Mouse (Mus musculus): Measurements from ENCODE around the gene G430095P16Rik. TPM values are rescaled to one million over a fixed set of nuclear protein-coding genes. Genes with fewer than 3 reads are reported as not detected.

The G430095P16Rik gene
- polyA plus RNA-seq, 1 experiment from 2014 or later: 0.89 TPM

- WGBS: 13% methylated on average over 10 of the region's 10 CpGs
- Histone ChIP-seq H3K36me3 (ENCODE audit: control insufficient read depth, insufficient read depth, low read length) (no peaks in the 10 kb centered on the region), H3K9me3 (ENCODE audit: control insufficient read depth, low read length) (no peaks in the 10 kb centered on the region), H3K27me3 (replicated peaks; ENCODE audit: control insufficient read depth, insufficient read depth, low read length) (peaks cover 34% of the 10 kb centered on the region), H3K27ac (ENCODE audit: low read depth, low read length) (peak overlapping the region; percentile 80), H3K9ac (ENCODE audit: low read depth, low read length) (peak overlapping the region; percentile 5; the same call in 1 of the 2 replicates), H3K4me1 (ENCODE audit: control insufficient read depth, insufficient read depth, low read depth, low read length) (peaks cover 72% of the 10 kb centered on the region), H3K4me2 (ENCODE audit: low read length) (peak overlapping the region; percentile 13; the same call in 1 of the 2 replicates), H3K4me3 (ENCODE audit: low read length) (no peak overlapping the region)
- ATAC-seq: no peak
Measured at GRCm38 (mm10) chr8:84743054-84743415, 20.2 kb downstream of the G430095P16Rik start.

- peak; percentile 71 for ATAC-seq
- Histone ChIP-seq H3K36me3 (ENCODE audit: control insufficient read depth, insufficient read depth, low read length) (no peaks in the 10 kb centered on the region), H3K4me3 (ENCODE audit: low read length) (no peak overlapping the region), H3K9ac (ENCODE audit: low read depth, low read length) (peak overlapping the region; percentile 27; the same call in 1 of the 2 replicates), H3K27ac (ENCODE audit: low read depth, low read length) (peak overlapping the region; percentile 80), H3K9me3 (ENCODE audit: control insufficient read depth, low read length) (no peaks in the 10 kb centered on the region), H3K4me1 (ENCODE audit: control insufficient read depth, insufficient read depth, low read depth, low read length) (peaks cover 65% of the 10 kb centered on the region), H3K27me3 (replicated peaks; ENCODE audit: control insufficient read depth, insufficient read depth, low read length) (peaks cover 30% of the 10 kb centered on the region), H3K4me2 (ENCODE audit: low read length) (no peak overlapping the region)
- 5% methylated on average over 15 of the region's 17 CpGs for WGBS
Measured at GRCm38 (mm10) chr8:84743517-84744420, 21.0 kb downstream of the G430095P16Rik start.

DNA sequence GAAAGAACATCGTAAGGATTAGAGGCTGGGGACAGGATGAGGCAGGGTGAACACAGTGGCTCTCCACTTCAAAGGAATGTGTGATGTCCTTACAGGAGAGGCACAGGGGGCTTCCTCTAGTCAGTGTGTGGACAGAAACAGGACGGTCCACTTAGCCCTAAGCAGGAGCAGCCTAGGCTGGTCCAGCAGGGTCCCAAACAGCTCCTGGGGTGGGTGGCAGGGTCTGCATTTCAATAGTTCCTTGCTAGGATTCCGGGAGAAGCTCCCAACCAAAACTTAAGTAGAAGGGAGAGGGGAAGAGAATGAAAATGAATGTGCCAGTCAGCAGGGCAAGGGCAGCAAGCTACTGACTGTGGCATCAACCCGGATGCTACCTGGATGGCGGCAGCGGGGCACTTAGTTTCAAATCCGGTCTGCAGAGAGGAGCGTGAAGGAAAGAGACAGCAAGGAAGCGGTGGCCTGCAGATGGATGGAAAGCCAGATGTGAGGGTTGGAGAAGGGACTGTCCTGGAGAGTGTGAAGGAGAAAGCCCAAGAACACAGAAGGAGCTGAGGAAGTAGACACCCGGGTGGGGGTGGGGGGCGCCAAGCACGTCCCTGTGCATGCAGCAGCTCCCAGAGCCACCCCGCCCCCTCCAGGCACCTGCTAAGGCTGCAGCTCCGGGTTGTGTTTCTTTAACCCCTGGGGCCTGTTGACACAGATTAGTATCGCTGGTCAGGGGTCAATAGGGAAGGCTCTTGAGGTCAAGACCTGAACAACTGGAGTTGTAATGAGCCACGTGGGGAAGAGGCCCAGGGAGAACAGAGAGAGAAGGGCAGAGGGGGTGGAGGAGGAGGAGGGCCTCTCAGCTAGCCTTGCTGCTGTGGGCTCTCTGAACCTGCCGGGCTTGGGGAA, 22.5 kb downstream of the G430095P16Rik start:
- H3K4me2 ChIP-seq (ENCODE audit: low read length): no peak overlapping the region
- H3K4me1 ChIP-seq (ENCODE audit: control insufficient read depth, insufficient read depth, low read depth, low read length): peaks cover 57% of the 10 kb centered on the region
- no peaks in the 10 kb centered on the region for H3K9me3 ChIP-seq (ENCODE audit: control insufficient read depth, low read length)
- ATAC-seq: no peak
- 9% methylated on average over 17 of the region's 17 CpGs for WGBS
- H3K4me3 ChIP-seq (ENCODE audit: low read length): no peak overlapping the region
- H3K36me3 ChIP-seq (ENCODE audit: control insufficient read depth, insufficient read depth, low read length): no peaks in the 10 kb centered on the region
- peak overlapping the region; percentile 80 for H3K27ac ChIP-seq (ENCODE audit: low read depth, low read length)
- peak overlapping the region; percentile 31 for H3K9ac ChIP-seq (ENCODE audit: low read depth, low read length)
- peaks cover 29% of the 10 kb centered on the region for H3K27me3 ChIP-seq (replicated peaks; ENCODE audit: control insufficient read depth, insufficient read depth, low read length)

DNA sequence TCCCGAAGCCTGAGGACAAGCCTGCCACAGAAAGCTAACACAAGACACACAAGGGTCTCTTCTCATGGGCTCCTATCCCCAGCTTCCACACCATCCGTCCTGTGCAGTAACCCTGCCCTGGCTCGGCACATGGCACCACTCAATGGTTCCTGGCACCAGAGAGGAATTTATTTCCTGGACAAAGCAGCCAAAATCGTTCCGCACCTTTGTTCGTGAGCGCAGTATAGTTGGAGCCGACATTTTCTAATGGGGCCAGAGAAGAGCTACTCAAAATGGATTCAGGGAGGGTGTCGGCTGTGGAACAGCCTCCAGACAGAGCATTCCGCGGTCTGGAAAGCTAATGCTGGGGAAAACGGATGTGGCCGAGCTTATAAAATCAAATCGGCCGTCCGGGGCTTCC, 26.7 kb downstream of the G430095P16Rik start:
- Histone ChIP-seq H3K27ac (ENCODE audit: low read depth, low read length) (peak overlapping the region; percentile 55), H3K4me3 (ENCODE audit: low read length) (no peak overlapping the region), H3K4me1 (ENCODE audit: control insufficient read depth, insufficient read depth, low read depth, low read length) (peaks cover 31% of the 10 kb centered on the region), H3K9me3 (ENCODE audit: control insufficient read depth, low read length) (no peaks in the 10 kb centered on the region), H3K27me3 (replicated peaks; ENCODE audit: control insufficient read depth, insufficient read depth, low read length) (peaks cover 31% of the 10 kb centered on the region), H3K9ac (ENCODE audit: low read depth, low read length) (0 out of 2 replicates have a peak overlapping the region, but pooled peaks have one; percentile 6), H3K4me2 (ENCODE audit: low read length) (no peak overlapping the region; the same call in 1 of the 2 replicates), H3K36me3 (ENCODE audit: control insufficient read depth, insufficient read depth, low read length) (no peaks in the 10 kb centered on the region)
- WGBS: 57% methylated on average over 16 of the region's 16 CpGs
- no peak for ATAC-seq

DNA sequence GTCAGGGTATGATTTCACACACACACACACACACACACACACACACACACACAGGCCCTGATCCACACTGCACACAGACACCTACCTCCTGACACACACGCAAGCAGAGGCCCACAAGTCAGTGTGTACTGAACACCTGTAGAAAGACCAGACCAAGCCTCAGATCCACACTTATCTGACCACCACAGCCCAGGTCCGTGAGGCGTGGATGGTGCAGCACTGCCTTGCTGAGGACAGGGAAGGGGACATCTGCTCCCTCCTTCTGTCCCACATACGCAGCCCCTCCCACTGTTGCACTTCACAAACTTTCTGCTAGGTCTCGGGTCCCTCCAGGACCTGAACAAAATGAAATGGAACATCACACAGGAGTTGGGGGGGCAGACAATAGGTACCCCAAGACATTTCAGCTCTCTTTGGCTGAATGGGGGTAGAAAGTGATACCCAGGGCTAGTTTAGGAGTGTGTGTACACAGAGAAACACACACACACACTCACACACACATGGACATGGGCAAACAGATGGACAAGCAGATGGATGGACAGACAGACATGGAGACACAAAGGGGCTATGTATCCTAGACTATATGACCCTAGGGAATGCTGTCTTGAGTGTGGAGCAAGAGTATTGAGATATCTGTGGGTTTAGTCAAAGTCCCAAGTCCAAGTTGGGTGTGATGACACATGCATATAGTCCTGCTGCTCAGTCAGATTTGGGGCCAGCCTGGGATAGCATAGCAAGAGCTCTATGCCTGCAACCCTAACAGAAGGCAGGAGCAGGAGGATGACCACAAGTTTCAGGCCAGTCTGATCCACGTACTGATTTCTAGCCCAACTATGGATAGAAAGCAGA, 30.2 kb downstream of the G430095P16Rik start:
- Histone ChIP-seq H3K4me1 (ENCODE audit: control insufficient read depth, insufficient read depth, low read depth, low read length) (peaks cover 16% of the 10 kb centered on the region), H3K36me3 (ENCODE audit: control insufficient read depth, insufficient read depth, low read length) (no peaks in the 10 kb centered on the region), H3K4me3 (ENCODE audit: low read length) (no peak overlapping the region), H3K4me2 (ENCODE audit: low read length) (no peak overlapping the region), H3K9me3 (ENCODE audit: control insufficient read depth, low read length) (no peaks in the 10 kb centered on the region), H3K27ac (ENCODE audit: low read depth, low read length) (no peak overlapping the region), H3K9ac (ENCODE audit: low read depth, low read length) (no peak overlapping the region), H3K27me3 (replicated peaks; ENCODE audit: control insufficient read depth, insufficient read depth, low read length) (peaks cover 18% of the 10 kb centered on the region)
- WGBS: 73% methylated on average over 6 of the region's 6 CpGs
- ATAC-seq: no peak

DNA sequence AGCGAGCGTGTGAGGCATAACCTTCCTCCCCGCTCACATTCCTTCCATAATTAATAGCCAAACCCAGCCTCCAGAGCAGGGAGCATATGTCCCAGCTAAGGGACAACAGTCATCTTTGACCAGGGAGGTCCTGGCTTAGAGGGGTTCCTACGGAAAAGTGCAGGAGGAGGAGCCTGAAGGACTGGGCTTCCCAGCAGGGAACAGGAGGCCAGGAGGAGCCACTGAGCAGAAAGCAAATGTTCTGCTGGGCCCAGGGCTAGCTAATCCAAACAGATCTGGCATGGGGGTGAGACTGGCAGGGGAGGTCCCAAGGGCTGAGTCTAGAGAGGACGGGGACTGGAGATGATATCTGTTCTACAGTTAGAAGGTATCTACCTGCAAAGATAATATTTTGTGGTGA, 34.7 kb downstream of the G430095P16Rik start:
- no peak overlapping the region for H3K27ac ChIP-seq (ENCODE audit: low read depth, low read length)
- ATAC-seq: no peak
- H3K4me2 ChIP-seq (ENCODE audit: low read length): no peak overlapping the region
- H3K27me3 ChIP-seq (replicated peaks; ENCODE audit: control insufficient read depth, insufficient read depth, low read length): 0 out of 2 replicates have a peak, but pooled peaks cover 4% of the 10 kb centered on the region
- no peak overlapping the region for H3K9ac ChIP-seq (ENCODE audit: low read depth, low read length)
- 25% methylated on average over 5 of the region's 5 CpGs for WGBS
- no peak overlapping the region for H3K4me3 ChIP-seq (ENCODE audit: low read length)
- H3K4me1 ChIP-seq (ENCODE audit: control insufficient read depth, insufficient read depth, low read depth, low read length): peaks cover 5% of the 10 kb centered on the region
- H3K9me3 ChIP-seq (ENCODE audit: control insufficient read depth, low read length): no peaks in the 10 kb centered on the region
- H3K36me3 ChIP-seq (ENCODE audit: control insufficient read depth, insufficient read depth, low read length): no peaks in the 10 kb centered on the region

GRCm38 (mm10) chr8:84758308-84758707, 35.5 kb downstream of the G430095P16Rik start:
- no peaks in the 10 kb centered on the region for H3K9me3 ChIP-seq (ENCODE audit: control insufficient read depth, low read length)
- H3K4me2 ChIP-seq (ENCODE audit: low read length): no peak overlapping the region
- ATAC-seq: no peak
- no peak overlapping the region; the same call in 1 of the 2 replicates for H3K27ac ChIP-seq (ENCODE audit: low read depth, low read length)
- peaks cover 5% of the 10 kb centered on the region for H3K4me1 ChIP-seq (ENCODE audit: control insufficient read depth, insufficient read depth, low read depth, low read length)
- H3K27me3 ChIP-seq (replicated peaks; ENCODE audit: control insufficient read depth, insufficient read depth, low read length): 0 out of 2 replicates have a peak, but pooled peaks cover 4% of the 10 kb centered on the region
- no peak overlapping the region for H3K4me3 ChIP-seq (ENCODE audit: low read length)
- no peaks in the 10 kb centered on the region for H3K36me3 ChIP-seq (ENCODE audit: control insufficient read depth, insufficient read depth, low read length)
- WGBS: 91% methylated on average over 3 of the region's 3 CpGs
- no peak overlapping the region for H3K9ac ChIP-seq (ENCODE audit: low read depth, low read length)

DNA sequence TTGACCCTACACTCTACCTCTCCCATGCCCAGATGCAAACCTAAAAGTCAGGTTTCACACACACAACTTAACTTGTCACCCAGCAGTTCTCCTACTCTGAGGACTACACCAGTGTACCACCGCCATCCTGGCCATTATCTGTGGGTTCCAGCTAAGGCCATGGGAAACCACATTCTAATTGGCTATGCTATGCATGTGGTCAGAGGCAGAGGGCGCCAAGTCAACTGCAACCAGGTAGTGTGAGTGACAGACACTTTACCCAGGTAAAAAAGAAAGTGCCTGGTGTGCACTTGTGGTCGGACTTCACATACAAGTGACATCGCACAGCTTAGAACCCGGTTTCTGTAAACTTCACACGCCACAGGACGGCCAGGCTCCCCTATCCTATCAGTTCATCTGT, 36.3 kb downstream of the G430095P16Rik start:
- Histone ChIP-seq H3K9me3 (ENCODE audit: control insufficient read depth, low read length) (no peaks in the 10 kb centered on the region), H3K27ac (ENCODE audit: low read depth, low read length) (0 out of 2 replicates have a peak overlapping the region, but pooled peaks have one; percentile 13), H3K9ac (ENCODE audit: low read depth, low read length) (no peak overlapping the region), H3K36me3 (ENCODE audit: control insufficient read depth, insufficient read depth, low read length) (no peaks in the 10 kb centered on the region), H3K4me2 (ENCODE audit: low read length) (no peak overlapping the region), H3K4me3 (ENCODE audit: low read length) (no peak overlapping the region), H3K27me3 (replicated peaks; ENCODE audit: control insufficient read depth, insufficient read depth, low read length) (peaks cover 3% of the 10 kb centered on the region; the same call in 1 of the 2 replicates), H3K4me1 (ENCODE audit: control insufficient read depth, insufficient read depth, low read depth, low read length) (peaks cover 5% of the 10 kb centered on the region)
- WGBS: 68% methylated on average over 7 of the region's 7 CpGs
- ATAC-seq: 0 out of 2 replicates have a peak, but pooled peaks have one; percentile 12
